Mouse (Mus musculus) heart, postnatal 0 days (tissue): ENCODE measurements around the gene Kndc1. TPM values are rescaled to one million over a fixed set of nuclear protein-coding genes. Genes with fewer than 3 reads are reported as not detected.

Source experiments
- ATAC-seq: fragments of 200-750 bp; cut with Nextera tagmentation; 2 replicates; pipeline ENCODE4 v1.8.0; 2017; ENCODE audit warnings: low read depth, moderate number of reproducible peaks, moderate library complexity; ENCODE audit not compliant: insufficient read depth
- DNase-seq: peaks from one replicate; pipeline ENCODE4 v3.0.0-alpha.2; 2016; ENCODE audit warnings: low spot score
- H3K27ac ChIP-seq: fragments of 300-500 bp; sonication (generic); 2 replicates; pipeline ENCODE4 v1.5.1; 2014; ENCODE audit warnings: low read depth, mild to moderate bottlenecking
- H3K27me3 ChIP-seq: fragments of 300-500 bp; sonication (generic); 2 replicates; pipeline ENCODE4 v1.6.1; 2014; ENCODE audit warnings: low read length, mixed read lengths; ENCODE audit not compliant: control insufficient read depth, insufficient read depth
- H3K36me3 ChIP-seq: fragments of 300-500 bp; sonication (generic); replicated peaks from 2 replicates; pipeline ENCODE4 v1.6.1; 2014; ENCODE audit warnings: low read length, mixed read lengths; ENCODE audit not compliant: control insufficient read depth, insufficient read depth
- H3K4me1 ChIP-seq: fragments of 300-500 bp; sonication (generic); 2 replicates; pipeline ENCODE4 v1.6.1; 2014; ENCODE audit warnings: antibody characterized with exemption; ENCODE audit not compliant: control insufficient read depth, insufficient read depth
- H3K4me2 ChIP-seq: fragments of 300-500 bp; sonication (generic); 2 replicates; pipeline ENCODE4 v1.6.1; 2014; ENCODE audit warnings: low read depth, mild to moderate bottlenecking, low read length, moderate library complexity
- H3K4me3 ChIP-seq: fragments of 300-500 bp; sonication (generic); 2 replicates; pipeline ENCODE4 v1.5.1; 2014; ENCODE audit warnings: low read depth, low read length
- H3K9ac ChIP-seq: fragments of 300-500 bp; sonication (generic); replicated peaks from 2 replicates; pipeline ENCODE4 v1.6.1; 2014; ENCODE audit warnings: low read depth, low read length, mixed read lengths
- H3K9me3 ChIP-seq: fragments of 300-500 bp; sonication (generic); replicated peaks from 2 replicates; pipeline ENCODE4 v1.6.1; 2016; ENCODE audit warnings: low read length; ENCODE audit not compliant: control insufficient read depth
- CTCF ChIP-seq: IDR thresholded peaks from 2 replicates; pipeline ENCODE4 v1.5.1; 2016; ENCODE audit warnings: antibody characterized with exemption, control low read depth, low read depth
- EP300 ChIP-seq: IDR thresholded peaks from 2 replicates; pipeline ENCODE4 v1.6.1; 2016; ENCODE audit warnings: antibody characterized with exemption, low read depth
- WGBS: fragments of 180-500 bp; shearing (Covaris S2); extraction: QIAGEN DNeasy Blood & Tissue Kit; methylation state at CpG from one replicate; pipeline ENCODE4 v1.1.7; 2014; 5-methylcytosine and 5-hydroxymethylcytosine counted together
- polyA plus RNA-seq: library from polyadenylated mRNA; unstranded; fragments of >200 nt; fragmentation: Nextera tagmentation; extraction: Ambion mirVana; gene quantifications from 2 replicates; pipeline ENCODE4 v1.2.1, GENCODE M21; 2015
- total RNA-seq: library from RNA; depleted of rRNA; stranded (reverse); fragments of >200 nt; gene quantifications from 2 replicates; pipeline ENCODE4 v1.2.3, GENCODE M21; 2014; ENCODE audit warnings: low replicate concordance

Kndc1 gene
- total and polyA plus RNA-seq, 2 experiments from 2014 or later: not detected

GRCm38 (mm10) chr7:139978278-139978892 lies 83.9 kb downstream of the Kndc1 start, which contains the start of gene 6430531B16Rik:
TSS of gene 6430531B16Rik (minus strand) at chr7:139978755.
- 5% methylated on average over 32 of the region's 32 CpGs for WGBS
- peak; percentile 78 for ATAC-seq
- Histone ChIP-seq H3K4me3 (peak within 1 kb of the TSS; percentile 49), H3K27ac (no peak within 1 kb of the TSS), H3K27me3 (no peaks in the 10 kb centered on the region), H3K9ac (no peak within 1 kb of the TSS), H3K4me1 (peaks cover 15% of the 10 kb centered on the region), H3K4me2 (peak within 1 kb of the TSS; percentile 78), H3K36me3 (no peaks in the 10 kb centered on the region), H3K9me3 (no peaks in the 10 kb centered on the region)
- TF ChIP-seq EP300: no peak
- no peak for TF ChIP-seq CTCF
- peak; percentile 59 for DNase-seq

GRCm38 (mm10) chr7:139979011-139979719 lies 84.7 kb downstream of the Kndc1 start:
- Histone ChIP-seq H3K27ac (no peak overlapping the region), H3K4me1 (peaks cover 14% of the 10 kb centered on the region), H3K9ac (no peak overlapping the region), H3K9me3 (no peaks in the 10 kb centered on the region), H3K4me3 (peak overlapping the region; percentile 49), H3K36me3 (no peaks in the 10 kb centered on the region), H3K4me2 (peak overlapping the region; percentile 78), H3K27me3 (no peaks in the 10 kb centered on the region)
- 39% methylated on average over 13 of the region's 13 CpGs for WGBS
- ATAC-seq (peak; percentile 39; the same call in 1 of the 2 replicates), DNase-seq (no peak)
- TF ChIP-seq EP300 (no peak), CTCF (no peak)

- DNase-seq (no peak), ATAC-seq (no peak)
- Histone ChIP-seq H3K9me3 (no peaks in the 10 kb centered on the region), H3K36me3 (no peaks in the 10 kb centered on the region), H3K27ac (no peak overlapping the region), H3K9ac (no peak overlapping the region), H3K4me3 (no peak overlapping the region), H3K4me2 (no peak overlapping the region), H3K27me3 (no peaks in the 10 kb centered on the region), H3K4me1 (peaks cover 12% of the 10 kb centered on the region)
- no peak for TF ChIP-seq CTCF
- no peak for TF ChIP-seq EP300
- WGBS: 47% methylated on average over 3 of the region's 3 CpGs
Observed at GRCm38 (mm10) chr7:139980778-139981177, 86.3 kb downstream of the Kndc1 start.

- no peak overlapping the region for H3K27ac ChIP-seq
- no peaks in the 10 kb centered on the region for H3K9me3 ChIP-seq
- no peak for TF ChIP-seq EP300
- H3K4me1 ChIP-seq: peaks cover 12% of the 10 kb centered on the region
- H3K27me3 ChIP-seq: no peaks in the 10 kb centered on the region
- DNase-seq: no peak
- H3K4me3 ChIP-seq: no peak overlapping the region
- ATAC-seq: no peak
- WGBS: 69% methylated on average over 11 of the region's 11 CpGs
- no peak overlapping the region for H3K4me2 ChIP-seq
- no peak overlapping the region for H3K9ac ChIP-seq
- no peaks in the 10 kb centered on the region for H3K36me3 ChIP-seq
Observed at GRCm38 (mm10) chr7:139982058-139982457, 87.6 kb downstream of the Kndc1 start.

- TF ChIP-seq EP300 (no peak), CTCF (no peak)
- Histone ChIP-seq H3K9me3 (no peaks in the 10 kb centered on the region), H3K9ac (no peak overlapping the region), H3K36me3 (no peaks in the 10 kb centered on the region), H3K4me2 (no peak overlapping the region), H3K4me3 (no peak overlapping the region), H3K27me3 (no peaks in the 10 kb centered on the region), H3K27ac (no peak overlapping the region), H3K4me1 (no peaks in the 10 kb centered on the region)
- DNase-seq (no peak), ATAC-seq (no peak)
- 92% methylated on average over 11 of the region's 11 CpGs for WGBS
Observed at GRCm38 (mm10) chr7:139984505-139984904, 90.0 kb downstream of the Kndc1 start.
